Mouse (Mus musculus) regulatory T cell (primary cell): Measurements from ENCODE around the gene Ung.

ENCODE experiments used
- in situ Hi-C: fragments of 300-600 bp; cut with MboI, MseI; formaldehyde crosslinking; loops from one replicate; pipeline ENCODE4 v1.15.1; 2025; ENCODE audit warnings: high pct_unique_total_duplicates

Ung gene

DNA sequence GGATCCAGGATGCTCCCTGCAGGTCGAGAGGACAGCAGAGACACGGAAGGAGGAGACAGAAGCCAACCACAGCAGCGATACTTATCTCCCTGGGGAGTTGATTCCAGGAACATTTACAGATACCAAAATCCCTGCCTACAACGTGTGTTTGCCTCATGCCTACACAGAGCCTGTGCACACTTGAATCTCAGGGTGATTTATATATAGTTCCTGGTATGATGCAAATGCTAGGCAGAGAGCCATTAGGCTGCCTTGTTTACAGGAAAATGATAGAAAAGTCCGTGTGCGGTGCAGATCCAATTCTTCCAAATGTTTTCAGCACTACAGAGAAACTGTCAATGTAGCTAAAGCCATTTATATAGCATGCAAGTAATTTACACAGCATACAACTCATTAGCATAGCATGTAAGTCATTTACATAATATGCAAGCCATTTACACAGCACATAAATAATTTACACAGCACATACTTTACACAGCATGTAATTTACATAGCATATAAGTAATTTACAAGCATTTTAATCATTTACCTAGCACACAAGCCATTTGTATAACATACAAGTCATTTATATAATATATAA lies 33.0 kb downstream of the Ung start:
- in situ Hi-C loops, result no loop called here

DNA sequence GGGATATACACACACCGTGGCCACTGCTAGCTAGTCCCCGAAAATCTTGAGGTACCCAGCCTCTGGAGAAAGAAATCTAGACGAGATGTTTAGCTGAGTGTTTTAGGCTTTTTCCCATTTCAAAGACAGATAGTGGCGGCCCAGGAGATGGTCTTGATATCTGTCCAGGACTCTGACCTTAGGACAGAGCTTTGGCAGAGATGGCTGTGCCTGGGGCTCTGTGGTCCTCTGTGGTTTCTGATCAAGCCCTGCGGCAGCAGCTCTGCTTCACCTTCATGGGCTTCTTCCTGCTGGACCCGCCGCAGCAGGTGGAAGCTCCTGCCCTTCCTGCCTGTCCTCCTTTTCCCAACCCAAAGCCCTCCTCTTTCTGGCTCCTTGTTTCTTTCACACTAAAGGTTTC lies 40.2 kb downstream of the Ung start:
- in situ Hi-C loops, result no loop called here

DNA sequence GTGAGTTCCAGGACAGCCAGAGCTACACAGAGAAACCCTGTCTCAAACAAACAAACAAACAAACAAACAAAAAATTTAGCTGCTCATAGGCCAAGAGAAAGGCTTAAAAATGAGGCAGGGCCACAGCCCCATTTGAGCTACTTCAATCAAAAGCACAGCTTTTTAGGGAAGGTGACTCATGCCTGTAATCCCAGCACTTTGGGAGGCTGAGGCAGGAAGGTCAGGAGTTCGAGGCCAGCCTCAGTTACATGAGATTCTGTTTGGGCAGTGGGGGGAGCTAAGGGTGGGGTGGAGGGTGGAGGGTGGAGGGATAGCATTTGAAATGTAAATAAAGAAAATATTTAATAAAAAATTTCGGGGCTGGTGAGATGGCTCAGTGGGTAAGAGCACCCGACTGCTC lies 42.8 kb downstream of the Ung start:
- in situ Hi-C loops, result no loop called here

DNA sequence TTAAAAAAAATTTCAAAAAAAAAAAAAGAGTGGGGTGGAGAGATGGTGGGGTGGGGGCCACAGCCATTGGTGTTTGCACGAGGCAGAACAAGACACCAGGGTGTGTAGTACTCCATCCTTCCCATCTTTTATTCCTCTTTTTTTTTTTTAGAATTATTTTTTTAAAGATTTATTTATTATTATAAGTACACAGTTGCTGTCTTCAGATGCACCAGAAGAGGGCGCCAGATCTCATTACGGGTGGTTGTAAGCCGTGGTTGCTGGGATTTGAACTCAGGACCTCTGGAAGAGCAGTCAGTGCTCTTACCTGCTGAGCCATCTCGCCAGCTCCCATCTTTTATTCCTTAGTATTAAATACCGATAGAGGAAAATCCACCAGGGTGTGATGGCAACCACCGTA lies 43.3 kb downstream of the Ung start:
- in situ Hi-C loops, result no loop called here

DNA sequence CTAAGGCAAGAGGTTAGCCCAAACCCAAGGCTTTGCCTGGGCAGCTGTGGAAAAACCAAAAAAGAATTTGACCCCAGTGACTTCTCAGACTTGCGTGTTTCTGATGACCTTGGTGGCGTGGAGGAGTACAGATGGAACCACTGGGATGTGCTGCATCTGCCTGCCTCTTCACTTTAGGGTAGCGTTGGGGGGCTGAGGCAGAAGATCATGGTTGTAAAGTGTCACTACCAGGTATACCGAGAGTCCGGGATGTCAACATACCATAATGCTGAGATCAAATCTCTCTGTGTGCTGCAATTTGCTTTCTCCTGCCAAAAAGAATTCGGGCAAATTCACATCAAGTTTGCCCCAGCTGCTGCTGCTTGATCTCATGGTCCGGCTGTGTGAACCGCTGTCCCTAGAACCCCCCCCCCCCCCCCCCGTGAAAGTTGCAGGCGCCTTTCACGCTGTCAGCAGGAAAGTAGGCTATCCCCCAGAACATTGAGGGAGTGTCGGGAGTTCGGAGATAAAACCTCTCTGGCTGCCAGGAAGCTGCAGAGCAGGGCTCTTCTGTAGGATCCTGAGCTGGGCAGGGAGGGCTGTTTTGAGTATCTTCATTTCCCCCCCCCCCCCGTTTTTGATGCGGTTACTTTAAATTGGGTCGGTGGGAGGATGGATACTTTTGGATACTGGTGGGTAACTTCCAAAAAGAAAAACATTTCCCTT lies 43.8 kb downstream of the Ung start:
- in situ Hi-C loops, result no loop called here

DNA sequence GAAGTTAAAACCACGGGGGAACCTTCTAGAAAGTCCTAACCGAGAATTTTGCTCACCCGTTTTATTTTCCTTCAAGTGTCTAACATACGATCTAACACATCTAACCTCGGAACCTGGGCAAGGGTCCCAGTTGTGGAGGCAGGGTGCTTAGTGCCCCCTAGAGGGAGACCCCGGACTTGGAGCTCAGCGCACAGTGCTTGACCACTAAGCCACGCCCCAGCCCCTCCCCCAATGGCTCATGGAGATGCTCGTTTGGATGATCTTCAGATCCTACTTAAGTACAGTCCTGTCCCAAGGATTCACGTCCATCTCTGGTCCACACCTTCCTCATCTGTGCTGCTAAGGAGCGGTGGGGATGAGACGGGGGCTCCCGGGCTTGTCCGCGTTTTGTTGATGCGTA lies 44.5 kb downstream of the Ung start:
- in situ Hi-C loops, result no loop called here

DNA sequence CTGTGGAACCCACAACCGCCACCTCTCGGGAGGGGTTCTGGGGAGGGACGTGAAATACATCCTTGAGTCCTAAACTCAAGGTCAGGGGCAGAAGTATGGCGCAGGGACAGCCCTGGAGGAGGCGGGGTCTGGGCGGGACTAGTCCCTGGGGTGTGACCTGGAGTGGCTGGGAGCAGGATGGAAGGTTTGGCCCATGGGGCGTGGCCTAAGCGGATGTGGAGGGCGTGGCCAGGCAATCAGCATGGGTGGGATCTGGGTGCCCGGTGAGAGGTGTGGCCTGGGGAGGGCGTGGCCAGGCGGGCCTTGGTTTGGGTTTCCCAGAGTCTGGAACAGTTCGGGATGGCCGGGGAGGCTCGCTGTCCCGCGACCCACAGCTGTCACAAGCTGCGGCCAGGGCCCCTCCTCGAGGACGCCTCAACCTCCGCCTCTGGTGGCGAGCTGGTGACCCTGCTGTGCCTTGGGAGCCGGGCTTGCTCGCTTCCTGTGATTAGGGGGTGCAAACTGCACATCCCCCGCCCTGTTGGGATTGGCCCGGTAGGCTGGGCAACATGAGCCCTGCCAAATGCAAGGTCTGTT lies 45.5 kb downstream of the Ung start:
- in situ Hi-C loops, result no loop called here

DNA sequence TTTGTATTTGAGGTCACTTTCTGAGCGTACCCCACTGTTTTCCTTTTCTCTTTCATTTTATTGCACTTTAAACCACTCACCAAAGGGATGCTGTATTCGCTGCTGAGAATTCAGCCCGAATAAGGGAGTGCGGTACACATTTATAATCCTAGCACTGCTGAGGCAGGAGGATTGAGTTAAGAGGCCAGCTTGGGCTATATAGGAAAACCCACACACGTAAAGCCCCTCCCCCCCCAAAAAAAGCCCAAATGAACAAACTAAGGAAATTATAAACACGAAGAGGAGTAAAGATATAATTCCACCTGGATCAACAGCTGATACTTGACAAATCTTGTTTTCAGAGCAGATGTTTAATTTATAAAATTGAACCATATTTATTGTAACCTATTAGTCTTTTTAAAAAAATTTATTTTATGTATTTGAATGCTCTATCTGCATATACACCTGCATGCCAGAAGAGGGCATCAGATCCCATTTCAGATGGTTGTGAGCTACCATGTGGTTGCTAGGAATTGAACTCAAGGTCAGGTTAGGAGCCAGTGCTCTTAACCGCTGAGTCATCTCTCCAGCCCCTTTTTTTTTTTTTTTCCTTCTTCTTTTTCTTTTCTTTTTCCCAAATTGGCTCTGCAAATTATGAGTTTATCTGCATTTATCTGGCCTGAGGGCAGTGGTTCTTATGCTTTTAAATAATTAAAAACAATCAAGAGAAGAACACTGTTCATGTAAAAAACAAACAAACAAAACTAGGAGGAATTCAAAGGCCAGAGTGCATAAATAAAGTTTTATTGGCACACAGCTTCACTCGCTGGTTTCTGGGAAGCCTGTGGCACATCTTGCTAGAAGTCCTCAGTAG lies 46.6 kb downstream of the Ung start:
- in situ Hi-C loops, result no loop called here

DNA sequence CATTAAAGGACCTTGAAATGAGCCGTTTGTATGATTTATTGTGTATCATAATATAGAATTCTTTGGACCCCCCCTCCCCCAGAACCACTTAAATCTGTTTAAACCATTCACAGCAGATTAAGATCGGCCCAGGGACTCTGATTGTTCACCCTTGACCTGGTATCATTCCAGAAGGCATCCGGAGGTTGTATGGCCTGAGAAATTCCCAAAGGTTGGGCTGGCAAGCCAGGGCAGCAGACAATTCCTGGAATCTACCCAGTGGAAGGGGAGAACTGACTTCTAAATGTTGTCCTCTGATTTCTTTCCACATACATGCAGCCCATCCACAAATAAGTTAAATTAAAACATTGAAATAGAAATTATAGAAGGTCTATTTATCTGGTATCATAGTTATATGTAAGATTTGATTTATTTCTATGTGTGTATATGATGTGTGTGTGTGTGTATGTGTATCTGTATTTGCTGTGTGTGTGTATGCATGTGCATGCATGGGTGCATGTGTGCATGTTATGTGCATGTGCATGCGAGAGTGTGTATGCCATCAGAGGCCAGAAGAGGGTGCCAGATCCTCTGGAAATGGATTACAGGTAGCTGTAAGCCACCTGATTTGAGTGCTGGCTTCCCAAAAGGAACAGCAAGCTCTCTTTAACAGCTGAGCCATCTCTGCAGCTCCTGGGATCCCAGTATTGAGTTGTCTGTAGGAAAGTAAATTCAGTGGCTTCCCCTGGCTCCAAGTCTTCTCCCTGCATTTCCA lies 48.0 kb downstream of the Ung start:
- in situ Hi-C loops, result no loop called here

DNA sequence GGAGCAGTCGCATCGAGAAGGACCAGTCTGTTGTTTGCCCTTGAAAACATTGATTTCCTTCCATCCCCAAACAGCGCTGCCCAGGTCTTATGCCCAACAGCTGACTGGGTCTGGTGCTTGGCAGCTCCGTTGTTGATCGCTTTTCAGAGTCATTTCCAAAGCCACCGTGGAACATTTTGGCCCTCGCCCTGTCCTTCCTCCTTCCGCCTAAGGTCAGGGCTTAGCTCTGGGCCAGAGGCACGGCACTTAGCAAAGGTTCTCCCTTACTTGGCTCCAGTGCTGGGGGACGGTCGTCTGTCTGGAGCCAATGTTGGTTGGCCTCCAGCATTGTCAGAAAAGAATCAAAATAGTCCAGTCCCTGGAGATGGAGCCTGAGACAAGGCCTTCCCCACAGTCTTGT lies 49.4 kb downstream of the Ung start:
- in situ Hi-C loops, result no loop called here

DNA sequence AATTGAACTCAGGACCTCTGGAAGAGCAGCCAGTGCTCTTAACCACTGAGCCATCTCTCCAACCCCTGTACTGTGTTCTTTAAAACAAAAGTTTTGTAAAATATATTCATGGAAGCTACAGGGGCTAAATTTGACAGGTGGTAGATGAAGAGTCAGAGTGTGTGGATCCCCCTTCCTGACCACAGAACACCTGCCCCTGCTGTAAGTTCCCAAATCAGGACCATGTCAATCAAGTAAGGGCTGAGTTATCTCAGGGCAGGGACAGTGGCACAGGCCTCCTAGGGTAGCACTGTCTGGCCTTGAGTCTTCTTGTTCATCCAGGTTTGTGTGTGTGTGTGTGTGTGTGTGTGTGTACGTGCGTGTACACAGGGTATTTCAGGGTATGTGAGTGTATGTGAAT lies 53.3 kb downstream of the Ung start:
- in situ Hi-C loops, result no loop called here

DNA sequence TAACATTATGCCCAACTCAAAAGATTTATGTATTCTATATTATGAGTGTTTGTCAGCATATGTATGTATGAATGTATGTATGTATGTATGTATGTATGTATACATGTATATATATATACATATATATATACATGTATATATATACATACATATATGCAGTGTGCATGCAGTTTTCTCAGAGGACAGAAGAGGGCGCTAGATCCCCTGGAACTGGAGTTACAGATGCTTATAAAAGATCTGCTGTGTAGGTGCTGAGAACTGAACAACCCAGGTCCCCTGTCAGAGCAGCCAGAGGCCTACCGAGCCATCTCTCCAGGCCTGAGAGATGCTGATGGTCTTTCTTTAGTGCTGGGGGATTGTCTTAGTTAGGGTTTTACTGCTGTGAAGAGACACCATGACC lies 56.9 kb downstream of the Ung start:
- in situ Hi-C loops, result no loop called here
